Mouse (Mus musculus) CD8-positive naive resting alpha-beta T cell, adult 2 months (primary cell): ENCODE measurements around the gene Fam131a.
A peak's percentile ranks its signal among the peaks of the same experiment; 100 is the strongest.

ENCODE experiments used
- DNase-seq, 2 experiments: peaks; one replicate each; pipeline ENCODE4 v3.0.0; 2022; ENCODE audit warnings: low read depth in 2 of 2, low spot score in 2 of 2

Gene Fam131a

DNA sequence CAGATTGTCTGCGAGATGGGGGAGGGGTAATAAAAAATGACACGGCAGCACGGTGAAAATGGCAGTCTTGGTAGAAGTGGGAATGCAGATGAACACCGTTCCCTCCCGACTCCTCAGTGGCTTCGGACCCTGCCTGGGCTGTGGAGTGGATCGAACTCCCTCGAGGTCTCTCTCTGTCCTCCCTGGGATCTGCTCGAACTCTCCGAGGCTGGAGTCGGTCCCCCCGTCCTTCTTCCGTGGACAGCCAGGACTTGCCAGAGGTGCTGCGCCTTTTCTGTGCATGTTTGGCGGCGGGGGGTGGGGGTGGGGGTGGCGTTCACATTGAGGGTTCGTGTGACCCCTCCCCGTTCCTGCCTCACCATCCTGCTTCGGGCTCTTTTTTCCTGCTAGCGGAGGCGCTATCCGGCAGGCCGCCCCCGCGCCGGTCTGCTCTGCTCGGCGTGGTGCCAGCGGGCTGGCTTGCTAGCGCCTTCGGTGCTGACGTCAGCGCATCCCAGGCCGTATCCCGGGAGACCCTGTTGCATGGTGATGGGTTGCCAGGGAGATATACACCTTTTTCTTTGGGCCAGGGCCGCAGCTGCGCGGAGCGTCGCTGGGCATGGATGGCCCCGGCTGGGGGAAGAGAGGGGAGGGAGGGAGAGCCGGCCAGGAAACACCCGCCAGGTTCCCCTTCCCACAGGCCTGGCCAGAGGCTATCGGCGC, 2.7 kb downstream of the Fam131a start:
- DNase-seq = no peak

GRCm38 (mm10) chr16:20699266-20699665, 6.2 kb downstream of the Fam131a start:
- no peak for DNase-seq

DNA sequence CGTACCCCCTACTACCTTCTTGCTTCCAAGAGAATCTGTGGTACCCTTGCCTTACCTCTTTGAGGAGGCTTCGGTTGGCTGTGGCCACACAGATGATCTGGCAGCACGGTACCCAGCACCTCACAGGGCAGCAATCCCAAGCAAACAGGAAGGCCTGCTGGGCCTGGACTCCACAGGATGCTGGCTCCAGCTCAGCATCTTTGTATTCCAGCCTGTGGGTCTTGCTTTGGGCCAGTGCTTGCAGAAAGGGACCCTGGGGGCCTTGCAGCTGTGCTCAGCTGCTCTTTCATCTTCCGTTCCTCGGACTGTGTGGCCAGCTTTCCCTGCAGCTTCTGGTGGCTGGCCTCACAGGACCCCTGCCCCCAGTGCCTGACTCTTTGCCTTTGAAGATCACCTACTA, 7.0 kb downstream of the Fam131a start:
- no peak for DNase-seq

GRCm38 (mm10) chr16:20701316-20701715, 8.3 kb downstream of the Fam131a start:
- DNase-seq = no peak

- no peak for DNase-seq
Observed at GRCm38 (mm10) chr16:20701729-20702521, 8.9 kb downstream of the Fam131a start.

GRCm38 (mm10) chr16:20702522-20702893, 9.5 kb downstream of the Fam131a start:
- no peak for DNase-seq

- no peak for DNase-seq
Observed at GRCm38 (mm10) chr16:20703071-20703470, 10.0 kb downstream of the Fam131a start.

DNA sequence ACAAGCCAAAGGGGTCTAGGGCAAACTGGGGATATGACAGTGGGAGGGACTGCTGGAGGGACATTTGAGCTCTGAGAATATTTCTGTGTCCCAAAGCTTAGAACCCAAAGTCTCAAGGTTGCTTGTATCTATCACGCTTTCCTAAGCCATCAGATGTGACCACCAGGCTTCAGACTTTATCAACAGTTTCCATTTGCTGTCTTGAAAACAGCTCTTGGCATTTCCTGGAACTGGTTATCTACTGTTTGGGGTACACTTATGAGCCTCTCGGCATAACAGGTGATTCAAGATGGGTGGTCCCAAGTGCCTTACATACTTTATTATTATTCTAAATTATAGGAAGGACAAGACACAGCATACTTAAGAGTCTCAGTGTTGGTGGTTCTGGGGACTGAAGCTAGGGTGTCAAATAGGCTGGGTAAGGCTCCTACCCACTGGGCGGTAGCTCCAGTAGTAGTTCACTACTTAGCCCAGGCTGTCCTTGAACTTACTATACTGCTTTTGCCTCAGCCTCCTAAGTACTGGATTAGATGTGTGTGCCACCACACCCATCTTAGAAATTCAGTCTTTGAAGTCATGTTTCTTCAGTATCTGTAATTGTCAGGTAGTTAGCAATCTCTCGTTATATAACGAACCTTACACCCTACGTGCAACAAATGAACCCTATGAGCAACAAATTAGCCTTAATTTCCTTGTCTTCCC, 10.8 kb downstream of the Fam131a start:
- no peak for DNase-seq

DNA sequence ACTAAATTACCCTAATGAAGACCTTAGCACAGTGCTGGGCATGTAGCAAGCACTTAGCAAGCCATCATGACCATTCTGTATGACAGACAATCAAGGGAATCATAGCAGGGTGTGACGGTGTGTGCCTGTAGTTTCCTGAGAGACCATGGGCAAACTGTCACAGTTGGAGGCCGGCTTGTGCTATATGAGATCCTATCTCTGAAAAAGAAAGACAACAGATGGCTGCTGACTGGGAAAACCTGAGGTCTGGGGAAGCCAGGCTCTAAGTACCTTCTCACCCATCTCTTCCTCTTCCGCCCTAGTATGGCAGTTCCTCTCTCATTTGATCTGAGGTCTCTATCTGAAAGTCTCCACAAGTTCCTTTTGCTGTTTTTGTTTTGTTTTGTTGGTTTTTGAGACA, 12.7 kb downstream of the Fam131a start:
- DNase-seq = no peak

GRCm38 (mm10) chr16:20706407-20707055, 13.5 kb downstream of the Fam131a start:
- no peak for DNase-seq

GRCm38 (mm10) chr16:20708220-20708938, 15.3 kb downstream of the Fam131a start:
- no peak for DNase-seq

- DNase-seq = peak in 1 of 2 experiments; percentile 47
Observed at GRCm38 (mm10) chr16:20708939-20709734, 16.1 kb downstream of the Fam131a start.

DNA sequence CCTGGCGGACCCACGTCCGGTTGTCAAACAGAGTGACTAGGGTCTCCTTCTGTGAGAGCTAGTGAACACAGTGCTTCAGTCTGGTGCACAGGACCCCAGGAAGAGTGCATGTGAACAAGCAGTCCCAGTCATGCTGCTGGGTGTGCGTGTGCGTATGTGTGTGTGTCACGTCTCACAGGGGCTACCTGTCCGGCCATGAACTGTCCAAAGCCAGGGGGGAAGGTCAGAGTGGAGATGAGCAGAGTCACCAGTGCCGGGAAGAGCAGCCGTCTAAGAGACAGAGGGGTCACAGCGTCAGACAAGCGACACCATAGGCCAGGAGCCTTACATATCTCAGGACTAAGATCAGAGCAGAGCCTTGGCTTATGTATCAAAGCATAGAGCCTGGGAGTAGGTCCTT, 17.3 kb downstream of the Fam131a start:
- no peak for DNase-seq

DNA sequence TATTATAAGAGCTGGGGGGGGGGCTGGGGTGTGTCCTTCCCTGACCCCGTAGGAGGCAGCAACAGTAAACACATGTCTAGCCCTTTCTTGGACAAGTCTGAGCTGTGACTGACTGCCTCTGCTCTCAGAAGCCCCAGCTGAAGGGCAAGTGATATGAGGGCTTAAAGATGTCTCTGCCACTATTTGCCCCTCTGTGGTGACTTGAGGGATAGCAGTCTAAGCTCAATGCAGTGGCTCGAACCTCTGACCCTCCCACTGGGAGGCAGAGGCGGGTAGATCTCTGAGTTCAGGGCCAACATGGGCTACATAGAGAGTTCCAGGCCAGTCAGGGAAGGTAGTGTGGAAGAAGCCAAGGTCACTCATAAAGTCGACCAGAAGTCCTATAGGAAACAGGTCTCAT, 17.8 kb downstream of the Fam131a start:
- DNase-seq = no peak

GRCm38 (mm10) chr16:20712190-20712589, 19.1 kb downstream of the Fam131a start:
- DNase-seq = no peak

GRCm38 (mm10) chr16:20712889-20713288, 19.8 kb downstream of the Fam131a start:
- no peak for DNase-seq

GRCm38 (mm10) chr16:20714307-20715080, 21.5 kb downstream of the Fam131a start:
- DNase-seq = no peak

DNA sequence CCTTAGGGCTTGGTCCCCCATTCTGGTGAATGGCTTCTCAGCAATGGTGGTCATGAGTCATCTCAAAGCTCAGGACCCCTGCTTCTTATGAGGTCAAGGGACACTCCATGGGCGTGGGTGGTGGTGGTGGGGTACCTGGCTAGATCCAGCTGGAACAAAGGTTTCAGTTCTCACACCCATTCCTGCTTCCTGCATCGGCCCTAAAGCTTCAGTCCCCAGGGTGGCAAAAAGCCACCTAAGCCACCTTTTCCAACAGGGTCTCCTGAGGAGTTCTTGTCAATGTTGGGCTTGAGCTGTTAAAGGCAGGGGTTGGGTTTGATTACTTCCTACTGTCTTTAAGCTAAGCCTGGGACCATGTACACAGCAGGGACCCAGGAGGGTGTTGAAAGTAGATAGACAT, 22.1 kb downstream of the Fam131a start:
- no peak for DNase-seq

DNA sequence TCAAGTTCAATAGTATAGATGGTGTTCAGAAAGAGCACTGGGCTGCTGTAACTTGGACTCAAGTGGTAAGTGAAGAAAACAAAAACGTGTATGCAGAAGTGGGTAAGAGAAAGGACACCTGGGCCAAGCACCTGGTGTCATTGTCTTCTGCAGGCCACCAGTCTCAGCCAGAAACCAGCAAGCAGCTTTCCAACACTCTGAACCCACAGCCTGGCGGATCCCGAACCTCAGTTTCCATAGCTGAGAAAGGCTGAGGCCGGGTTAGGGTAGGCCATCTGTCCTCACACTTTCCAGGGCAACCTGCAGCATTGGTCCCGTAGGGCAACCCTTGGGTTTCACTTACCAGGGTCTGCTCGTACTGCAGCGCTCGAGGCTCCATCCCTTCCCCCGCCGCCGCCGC, 22.5 kb downstream of the Fam131a start:
- no peak for DNase-seq
